Mouse (Mus musculus): ENCODE results near the gene Ndufb7.

DNA sequence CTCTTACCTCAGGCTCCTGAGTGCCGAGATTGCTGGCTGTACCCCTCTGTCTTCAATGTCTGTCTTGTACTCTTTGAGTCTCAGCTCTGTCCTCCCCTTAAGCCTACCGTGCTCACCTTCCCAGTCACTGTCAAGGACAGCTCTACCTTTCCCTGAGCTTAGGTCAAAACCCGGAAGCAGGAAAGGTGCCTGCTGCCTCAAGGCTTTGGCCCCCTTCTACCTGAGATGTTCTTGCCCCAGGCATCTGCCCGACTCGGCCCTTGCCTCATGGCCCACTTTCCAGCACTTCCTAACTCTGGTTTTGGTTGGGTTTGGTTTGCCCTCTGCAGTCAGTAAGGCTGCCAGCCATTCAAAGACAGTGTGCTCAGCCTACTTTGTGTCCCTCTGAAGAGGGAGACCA is 2.3 kb downstream of the Ndufb7 start:
- TF ChIP-seq EP300 (IDR thresholded peaks at IDR 0.05; ENCODE audit: low read length) (no peak), POLR2A (IDR thresholded peaks at IDR 0.05; ENCODE audit: low read depth, low read length) (no peak), CTCF (conservative IDR thresholded peaks at IDR 0.05 in 1 of 2, IDR thresholded peaks at IDR 0.05 in 1 of 2; ENCODE audit: low read depth in 2 of 2, low read length in 2 of 2) (no peak), ZC3H11A (IDR thresholded peaks at IDR 0.05; ENCODE audit: low read depth, low read length) (no peak), POLR2AphosphoS2 (IDR thresholded peaks at IDR 0.05; ENCODE audit: low read depth, low read length) (no peak), MAZ (IDR thresholded peaks at IDR 0.05; ENCODE audit: low read depth, low read length) (no peak), MEF2A (IDR thresholded peaks at IDR 0.05; ENCODE audit: borderline replicate concordance, low read depth, low read length) (no peak), BHLHE40 (IDR thresholded peaks at IDR 0.05; ENCODE audit: low read depth, low read length) (no peak)

Measured in CH12.LX (cell line).